Mouse (Mus musculus) kidney, embryonic 14.5 days (tissue): ENCODE results near the gene Epc2. TPM values are rescaled to one million over a fixed set of nuclear protein-coding genes. Genes with fewer than 3 reads are reported as not detected.

Source experiments
- ATAC-seq: fragments of 200-750 bp; cut with Nextera tagmentation; 2 replicates; pipeline ENCODE4 v1.8.0; 2017; ENCODE audit warnings: moderate number of reproducible peaks, mild to moderate bottlenecking, moderate TSS enrichment, moderate library complexity; ENCODE audit not compliant: low FRiP score, low TSS enrichment
- H3K27ac ChIP-seq: fragments of 300-500 bp; sonication (generic); 2 replicates; pipeline ENCODE4 v1.5.1; 2014; ENCODE audit warnings: low read depth, mild to moderate bottlenecking, low read length, moderate library complexity, mixed read lengths
- H3K27me3 ChIP-seq: fragments of 300-500 bp; sonication (generic); 2 replicates; pipeline ENCODE4 v1.6.1; 2014; ENCODE audit warnings: mild to moderate bottlenecking, low read length; ENCODE audit not compliant: control insufficient read depth, insufficient read depth
- H3K36me3 ChIP-seq: fragments of 300-500 bp; sonication (generic); 2 replicates; pipeline ENCODE4 v1.6.1; 2014; ENCODE audit warnings: low read length, mixed read lengths; ENCODE audit not compliant: control insufficient read depth, insufficient read depth
- H3K4me1 ChIP-seq: fragments of 300-500 bp; sonication (generic); 2 replicates; pipeline ENCODE4 v1.6.1; 2014; ENCODE audit warnings: low read length, mixed read lengths; ENCODE audit not compliant: control insufficient read depth, insufficient read depth
- H3K4me2 ChIP-seq: fragments of 300-500 bp; sonication (generic); replicated peaks from 2 replicates; pipeline ENCODE4 v1.6.1; 2014; ENCODE audit warnings: low read depth, mild to moderate bottlenecking, low read length
- H3K4me3 ChIP-seq: fragments of 300-500 bp; sonication (generic); 2 replicates; pipeline ENCODE4 v1.5.1; 2014; ENCODE audit warnings: mild to moderate bottlenecking, low read length
- H3K9ac ChIP-seq: fragments of 300-500 bp; sonication (generic); 2 replicates; pipeline ENCODE4 v1.6.1; 2014; ENCODE audit warnings: low read depth, mild to moderate bottlenecking, low read length, moderate library complexity
- H3K9me3 ChIP-seq: fragments of 300-500 bp; sonication (generic); 2 replicates; pipeline ENCODE4 v1.6.1; 2016; ENCODE audit warnings: low read length; ENCODE audit not compliant: control insufficient read depth
- WGBS: fragments of 180-500 bp; shearing (Covaris S2); extraction: QIAGEN DNeasy Blood & Tissue Kit; methylation state at CpG from one replicate; pipeline ENCODE4 v1.1.7; 2014; 5-methylcytosine and 5-hydroxymethylcytosine counted together
- polyA plus RNA-seq: library from polyadenylated mRNA; unstranded; fragments of >200 nt; fragmentation: Nextera tagmentation; extraction: Ambion mirVana; gene quantifications from 2 replicates; pipeline ENCODE4 v1.2.1, GENCODE M21; 2014

The Epc2 gene
- polyA plus RNA-seq, 1 experiment from 2014 or later: 12.8 TPM

DNA sequence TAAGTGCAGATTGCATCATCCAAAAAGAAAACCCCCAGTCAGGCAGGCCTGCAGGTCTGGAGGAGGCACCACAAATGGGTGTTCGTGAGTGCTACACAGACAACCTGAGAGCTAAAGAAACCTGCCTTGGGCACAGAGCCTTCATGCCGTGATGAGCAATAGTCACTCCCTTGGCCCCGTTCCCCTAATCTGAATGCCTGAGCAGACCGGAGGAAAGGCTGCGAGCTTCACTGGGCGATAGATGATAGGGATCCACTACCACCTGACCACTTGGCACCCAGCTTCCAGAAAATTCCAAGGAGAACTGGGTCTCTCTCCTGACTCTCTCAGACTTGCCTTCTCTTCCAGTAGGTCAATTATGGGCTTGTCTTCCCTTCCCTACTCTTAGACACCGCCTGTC lies 143.6 kb downstream of the Epc2 start:
- ATAC-seq: no peak
- H3K9me3 ChIP-seq: no peaks in the 10 kb centered on the region
- H3K4me1 ChIP-seq: no peaks in the 10 kb centered on the region
- no peaks in the 10 kb centered on the region for H3K36me3 ChIP-seq
- 72% methylated on average over 7 of the region's 7 CpGs for WGBS
- no peak overlapping the region for H3K27ac ChIP-seq
- no peak overlapping the region for H3K9ac ChIP-seq
- H3K4me3 ChIP-seq: no peak overlapping the region
- no peaks in the 10 kb centered on the region for H3K27me3 ChIP-seq
- H3K4me2 ChIP-seq: no peak overlapping the region

DNA sequence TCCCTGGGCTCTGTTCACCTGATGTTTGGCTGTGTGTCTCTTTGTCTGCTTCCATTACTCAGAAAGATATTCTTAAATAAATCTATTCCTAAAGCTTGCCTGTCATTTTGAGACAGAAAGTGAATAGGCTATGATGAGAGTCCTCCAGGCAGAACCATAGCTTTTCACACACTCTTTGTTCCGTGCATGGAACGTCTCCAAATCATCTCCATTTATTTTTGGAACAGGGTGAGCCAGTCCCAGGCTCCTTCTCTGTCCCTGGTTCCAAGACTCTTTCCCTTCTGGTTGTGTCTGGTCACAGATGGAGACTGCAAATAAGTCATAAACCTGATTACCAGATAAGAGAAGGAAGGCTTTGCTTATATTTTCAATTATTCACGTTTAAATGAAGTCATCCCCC lies 145.0 kb downstream of the Epc2 start:
- Histone ChIP-seq H3K9ac (no peak overlapping the region), H3K4me1 (no peaks in the 10 kb centered on the region), H3K4me3 (no peak overlapping the region), H3K9me3 (no peaks in the 10 kb centered on the region), H3K27me3 (no peaks in the 10 kb centered on the region), H3K27ac (no peak overlapping the region), H3K4me2 (no peak overlapping the region), H3K36me3 (no peaks in the 10 kb centered on the region)
- no peak for ATAC-seq
- 71% methylated on average over 3 of the region's 3 CpGs for WGBS

DNA sequence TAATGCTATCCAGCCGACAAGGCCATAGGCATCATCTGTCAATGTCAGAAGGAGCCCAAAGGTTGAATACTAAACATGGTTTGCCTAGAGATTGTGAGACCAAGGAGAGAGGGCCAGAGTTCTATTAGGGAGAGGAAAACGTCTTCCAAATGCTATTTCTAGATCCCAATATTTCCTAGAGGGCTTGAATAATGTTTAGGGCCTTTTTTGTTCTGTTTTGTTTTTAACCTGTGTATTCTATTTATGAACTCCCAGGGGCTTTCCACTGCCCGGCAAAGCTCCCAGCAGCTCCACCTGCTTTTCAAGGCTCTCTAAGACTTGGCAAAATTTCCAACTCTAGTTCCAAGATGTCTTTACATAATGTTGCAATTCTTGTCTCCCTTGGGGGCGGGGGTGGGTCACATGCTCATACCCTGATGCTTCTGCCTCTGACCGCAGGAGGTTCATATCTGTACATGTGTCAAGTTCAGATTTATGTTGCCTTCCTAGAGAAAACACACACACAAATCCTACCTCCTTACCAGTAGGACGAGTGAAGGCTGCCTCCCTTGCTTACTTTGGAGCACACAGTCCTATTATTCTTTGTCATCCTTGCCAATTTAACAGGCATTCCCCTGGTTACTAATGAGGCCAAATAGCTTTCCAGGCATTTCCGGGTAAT lies 148.9 kb downstream of the Epc2 start:
- H3K4me3 ChIP-seq: no peak overlapping the region
- 51% methylated on average over 7 of the region's 7 CpGs for WGBS
- ATAC-seq: no peak
- H3K27me3 ChIP-seq: no peaks in the 10 kb centered on the region
- H3K36me3 ChIP-seq: no peaks in the 10 kb centered on the region
- H3K4me2 ChIP-seq: no peak overlapping the region
- no peak overlapping the region for H3K9ac ChIP-seq
- H3K9me3 ChIP-seq: no peaks in the 10 kb centered on the region
- H3K4me1 ChIP-seq: no peaks in the 10 kb centered on the region
- no peak overlapping the region for H3K27ac ChIP-seq

Other genes with a start within 250 kb of the Epc2 start
- 5.0 and 6.6 TPM in 2 replicates for gene Kif5c, start 167.8 kb downstream of the Epc2 start, polyA plus RNA-seq